Mouse (Mus musculus): ENCODE results near the gene Bdh2.
A peak's percentile ranks its signal among the peaks of the same experiment; 100 is the strongest.

- peak; percentile 64 for TF ChIP-seq CTCF (IDR thresholded peaks at IDR 0.05)
- TF ChIP-seq EP300 (IDR thresholded peaks at IDR 0.05) = no peak
Measured at GRCm38 (mm10) chr3:135245733-135246132, 35.3 kb upstream of the Bdh2 start.

All from lung, postnatal 0 days (tissue).